Mouse (Mus musculus) embryonic stem cell, embryonic (primary cell): Measurements from ENCODE around the gene Isoc2a.

Experiments used
- CTCF ChIA-PET, 4 experiments: fragments of 300-600 bp in 2 of 4; fragments of 350-600 bp in 2 of 4; sonication (Branson Sonifier 250); formaldehyde crosslinking; loops; one replicate each; lab custom pipeline; 2022; ENCODE audit warnings: inconsistent platforms in 2 of 4; lab: Charles Lee
- POLR2A ChIA-PET, 4 experiments: fragments of 300-600 bp in 2 of 4; fragments of 350-600 bp in 2 of 4; sonication (Branson Sonifier 250); formaldehyde crosslinking; loops; one replicate each; lab custom pipeline; 2022; ENCODE audit warnings: antibody characterized with exemption in 4 of 4, inconsistent platforms in 1 of 4; lab: Charles Lee

Gene Isoc2a

GRCm38 (mm10) chr7:4886680-4887079, 9.7 kb downstream of the Isoc2a start:
- CTCF ChIA-PET: no interaction called here
- POLR2A ChIA-PET: interaction anchor here in 1 of 4 experiments (1.1 to 1.4 kb wide), 3 partner anchors 10 to 74 kb away, joined by 5 to 8 read pairs (median 5); partner anchors contain the start of genes Isoc2a and Ube2s

GRCm38 (mm10) chr7:4895186-4895585, 18.2 kb downstream of the Isoc2a start:
- CTCF ChIA-PET: interaction anchor here in 2 of 4 experiments (1.0 to 1.5 kb wide), 3 partner anchors 16 to 18 kb away, joined by 4 read pairs; partner anchors contain the start of gene Isoc2a (in 1 of the 2)
- POLR2A ChIA-PET: interaction anchor here in 3 of 4 experiments (0.8 to 2.1 kb wide), 14 partner anchors 8 to 210 kb away, joined by 3 to 11 read pairs (median 4); partner anchors contain the start of genes Ube2s (in 3 of the 3), Isoc2a (in 2 of the 3), Hspbp1 (in 1 of the 3) and Isoc2b (in 1 of the 3)

GRCm38 (mm10) chr7:4898851-4899648, 22.1 kb downstream of the Isoc2a start:
- CTCF ChIA-PET: interaction anchor here in 3 of 4 experiments (0.6 to 4.9 kb wide), 12 partner anchors 12 to 755 kb away, joined by 3 to 63 read pairs (median 5); partner anchors contain the start of genes Isoc2a (in 2 of the 3), Cox6b2 (in 1 of the 3) and Tnni3 (in 1 of the 3)
- POLR2A ChIA-PET: interaction anchor here (0.6 to 11.3 kb wide), 46 partner anchors 7 to 1206 kb away, joined by 3 to 159 read pairs (median 4); partner anchors contain the start of genes Isoc2a (in 3 of the 4), Ube2s (in 3 of the 4), Isoc2b (in 2 of the 4) and Rpl28 (in 2 of the 4)

- ChIA-PET CTCF (interaction anchor here (0.6 to 4.9 kb wide), 36 partner anchors 11 to 1295 kb away, joined by 3 to 63 read pairs (median 4); partner anchors contain the start of genes Isoc2b (in 2 of the 4), Isoc2a (in 1 of the 4), Rpl28 (in 1 of the 4) and Tnni3 (in 1 of the 4)), POLR2A (interaction anchor here (0.6 to 11.3 kb wide), 74 partner anchors 8 to 1272 kb away, joined by 3 to 159 read pairs (median 4); partner anchors contain the start of genes Ube2s (in 4 of the 4), Cox6b2 (in 3 of the 4), Isoc2a (in 3 of the 4) and Isoc2b (in 3 of the 4))
Measured at GRCm38 (mm10) chr7:4899649-4900522, 22.9 kb downstream of the Isoc2a start.

GRCm38 (mm10) chr7:4900523-4900851, 23.5 kb downstream of the Isoc2a start:
- POLR2A ChIA-PET: interaction anchor here (0.6 to 11.3 kb wide), 86 partner anchors 9 to 1272 kb away, joined by 3 to 159 read pairs (median 4); partner anchors contain the start of genes Ube2s (in 4 of the 4), Cox6b2 (in 3 of the 4), Isoc2a (in 3 of the 4) and Isoc2b (in 3 of the 4)
- CTCF ChIA-PET: interaction anchor here (0.6 to 4.9 kb wide), 49 partner anchors 8 to 1598 kb away, joined by 3 to 63 read pairs (median 4); partner anchors contain the start of genes Isoc2a (in 3 of the 4), Isoc2b (in 2 of the 4), Cox6b2 (in 1 of the 4) and Rpl28 (in 1 of the 4)

GRCm38 (mm10) chr7:4901171-4901570, 24.2 kb downstream of the Isoc2a start:
- POLR2A ChIA-PET: interaction anchor here (0.5 to 11.3 kb wide), 82 partner anchors 9 to 1358 kb away, joined by 3 to 159 read pairs (median 4); partner anchors contain the start of genes Ube2s (in 4 of the 4), Cox6b2 (in 3 of the 4), Isoc2a (in 3 of the 4) and Rpl28 (in 3 of the 4)
- CTCF ChIA-PET: interaction anchor here (0.5 to 4.9 kb wide), 48 partner anchors 9 to 1723 kb away, joined by 3 to 63 read pairs (median 4); partner anchors contain the start of genes Isoc2a (in 3 of the 4), Isoc2b (in 2 of the 4), Cox6b2 (in 1 of the 4) and Gm44973 (in 1 of the 4)

- CTCF ChIA-PET: interaction anchor here (0.6 to 4.9 kb wide), 18 partner anchors 9 to 370 kb away, joined by 3 to 63 read pairs (median 5); partner anchors contain the start of genes Cox6b2 (in 1 of the 4), Dnaaf3 (in 1 of the 4), Isoc2a (in 1 of the 4) and Isoc2b (in 1 of the 4)
- POLR2A ChIA-PET: interaction anchor here (0.5 to 11.3 kb wide), 59 partner anchors 8 to 376 kb away, joined by 3 to 159 read pairs (median 5); partner anchors contain the start of genes Ube2s (in 3 of the 4), Zfp628 (in 3 of the 4), Cox6b2 (in 2 of the 4) and Isoc2a (in 2 of the 4)
Measured at GRCm38 (mm10) chr7:4902404-4902803, 25.5 kb downstream of the Isoc2a start.

- ChIA-PET POLR2A (interaction anchor here in 2 of 4 experiments (1.3 to 11.3 kb wide), 4 partner anchors 5 to 97 kb away, joined by 4 to 159 read pairs (median 68); partner anchors contain the start of genes Isoc2a (in 1 of the 2), Ube2s (in 1 of the 2) and Zfp628 (in 1 of the 2)), CTCF (no interaction called here)
Measured at GRCm38 (mm10) chr7:4906466-4906950, 29.6 kb downstream of the Isoc2a start, which contains the start of gene Gm36210. Gene Gm36210 (minus strand): TSS chr7:4906516.

- ChIA-PET POLR2A (interaction anchor here (0.5 to 8.8 kb wide), 122 partner anchors 9 to 1524 kb away, joined by 3 to 130 read pairs (median 5); partner anchors contain the start of genes Cox6b2 (in 4 of the 4), Hspbp1 (in 4 of the 4), Isoc2a (in 3 of the 4) and Nat14 (in 3 of the 4)), CTCF (interaction anchor here (0.6 to 3.0 kb wide), 60 partner anchors 9 to 380 kb away, joined by 3 to 63 read pairs (median 5); partner anchors contain the start of genes Nat14 (in 2 of the 4), Sbk2 (in 2 of the 4), Cox6b2 (in 1 of the 4) and Dnaaf3 (in 1 of the 4))
Measured at GRCm38 (mm10) chr7:4911561-4911960, 34.6 kb downstream of the Isoc2a start.

- ChIA-PET CTCF (interaction anchor here (0.6 to 3.0 kb wide), 47 partner anchors 9 to 1745 kb away, joined by 3 to 63 read pairs (median 6); partner anchors contain the start of genes Isoc2a (in 2 of the 4), Ssc5d (in 2 of the 4), Cox6b2 (in 1 of the 4) and Dnaaf3 (in 1 of the 4)), POLR2A (interaction anchor here (0.5 to 8.8 kb wide), 109 partner anchors 8 to 1523 kb away, joined by 3 to 130 read pairs (median 6); partner anchors contain the start of genes Cox6b2 (in 4 of the 4), Hspbp1 (in 3 of the 4), Isoc2a (in 3 of the 4) and Nat14 (in 3 of the 4))
Measured at GRCm38 (mm10) chr7:4912248-4912647, 35.3 kb downstream of the Isoc2a start.

- ChIA-PET POLR2A (interaction anchor here (0.5 to 15.6 kb wide), 71 partner anchors 8 to 1222 kb away, joined by 3 to 130 read pairs (median 4); partner anchors contain the start of genes Cox6b2 (in 3 of the 4), Fiz1 (in 3 of the 4), Gm44973 (in 3 of the 4) and Shisa7 (in 3 of the 4)), CTCF (interaction anchor here in 3 of 4 experiments (0.7 to 1.7 kb wide), 7 partner anchors 14 to 188 kb away, joined by 3 to 6 read pairs (median 3); no protein-coding TSS in a partner anchor)
Measured at GRCm38 (mm10) chr7:4915007-4915665, 38.2 kb downstream of the Isoc2a start, which contains the start of gene Zfp628. Gene Zfp628 (plus strand): TSS chr7:4915217.

GRCm38 (mm10) chr7:4915669-4916416, 38.9 kb downstream of the Isoc2a start:
- POLR2A ChIA-PET: interaction anchor here (0.5 to 15.6 kb wide), 59 partner anchors 8 to 1223 kb away, joined by 3 to 130 read pairs (median 5); partner anchors contain the start of genes Fiz1 (in 3 of the 4), Gm44973 (in 3 of the 4), Shisa7 (in 3 of the 4) and Ube2s (in 3 of the 4)
- CTCF ChIA-PET: interaction anchor here in 3 of 4 experiments (0.7 to 1.7 kb wide), 6 partner anchors 15 to 25 kb away, joined by 3 to 6 read pairs (median 4); no protein-coding TSS in a partner anchor

GRCm38 (mm10) chr7:4917494-4917893, 40.5 kb downstream of the Isoc2a start:
- POLR2A ChIA-PET: interaction anchor here in 3 of 4 experiments (0.8 to 15.6 kb wide), 6 partner anchors 9 to 165 kb away, joined by 3 to 118 read pairs (median 3); partner anchors contain the start of genes Cox6b2 (in 1 of the 3), Rpl28 (in 1 of the 3) and Ube2s (in 1 of the 3)
- CTCF ChIA-PET: interaction anchor here in 1 of 4 experiments (0.6 kb wide), 1 partner anchor 17 kb away, joined by 3 read pairs; no protein-coding TSS in a partner anchor
